Mouse (Mus musculus): ENCODE measurements at regions not wholly inside any gene's neighbourhood (a gene's known extent, or its start where the extent isn't known, plus 50 kb on each side); places are given as distances from the start of the nearest gene placed in this dataset.

DNA sequence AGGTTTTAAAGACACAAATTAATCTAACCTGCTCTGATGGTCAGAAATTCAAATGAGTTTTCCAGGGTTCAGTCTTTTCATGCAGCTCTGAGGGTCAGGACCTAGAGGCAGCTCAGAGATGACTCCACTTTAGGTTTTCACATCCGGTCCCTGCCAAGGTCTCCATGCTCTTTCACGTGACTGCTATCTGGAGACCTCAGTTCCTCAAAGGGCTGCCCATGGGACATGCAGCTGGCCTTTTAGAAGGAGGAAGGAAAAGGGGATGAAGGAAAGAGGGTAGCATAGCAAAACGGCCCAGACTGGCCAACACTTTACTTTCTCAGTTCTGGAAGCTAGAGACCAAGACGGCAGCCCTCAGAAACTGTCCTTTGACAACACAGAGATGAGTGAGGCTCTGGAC lies 276.6 kb downstream of the Nuak1 start:
- peak; percentile 59 for ATAC-seq (ENCODE audit: poor library complexity, severe bottlenecking)

- no peak for ATAC-seq (ENCODE audit: poor library complexity, severe bottlenecking)
Observed at GRCm38 (mm10) chr10:84165832-84166567, 274.4 kb downstream of the Nuak1 start.

- no peak for ATAC-seq (ENCODE audit: poor library complexity, severe bottlenecking)
Observed at GRCm38 (mm10) chr10:84166568-84166905, 273.9 kb downstream of the Nuak1 start.

DNA sequence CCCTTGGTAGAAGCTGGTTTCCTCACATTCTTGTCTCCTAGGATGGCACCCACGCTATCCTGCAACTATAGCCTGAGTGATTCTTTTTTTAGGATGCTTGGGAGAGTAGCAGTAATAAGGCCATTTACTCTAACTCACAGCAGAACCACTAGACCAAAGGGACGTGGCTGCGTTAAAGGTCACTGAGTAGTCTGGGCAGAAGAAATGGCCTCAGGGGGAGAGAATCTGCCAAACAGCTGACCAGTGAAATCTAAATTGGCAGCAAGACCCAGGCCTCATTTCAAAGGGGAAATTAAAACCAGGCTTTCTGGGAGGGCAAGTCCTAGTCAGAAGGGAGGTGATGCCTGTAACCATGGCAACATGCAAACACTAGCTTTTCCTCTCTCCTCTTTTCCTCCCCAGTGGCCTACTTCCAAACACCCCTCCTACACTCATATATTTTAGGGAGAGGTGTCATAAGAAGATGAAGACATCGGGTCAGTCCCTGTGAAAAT lies 267.5 kb downstream of the Nuak1 start:
- ATAC-seq (ENCODE audit: poor library complexity, severe bottlenecking) = no peak

DNA sequence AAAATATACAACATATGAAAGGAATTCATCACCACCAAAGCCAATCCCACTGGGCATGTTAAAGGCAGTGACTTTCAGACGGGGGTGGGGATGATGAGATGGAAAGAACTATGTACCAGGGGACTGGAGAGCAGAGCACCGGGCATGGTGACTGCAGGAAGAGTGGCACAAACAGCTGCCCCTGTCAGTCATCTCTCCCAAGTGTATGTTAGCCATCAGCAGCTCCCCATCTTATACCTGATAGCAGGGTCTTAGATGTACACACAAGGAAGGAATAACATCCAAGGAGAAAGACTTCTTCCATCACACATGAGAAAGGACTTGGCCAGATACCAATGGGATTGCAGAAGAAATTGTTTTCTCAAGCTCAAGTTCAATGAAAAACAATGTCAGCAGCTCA lies 257.2 kb downstream of the Nuak1 start:
- no peak for ATAC-seq (ENCODE audit: poor library complexity, severe bottlenecking)

GRCm38 (mm10) chr10:84186466-84186865 lies 253.9 kb downstream of the Nuak1 start:
- ATAC-seq (ENCODE audit: poor library complexity, severe bottlenecking) = no peak

DNA sequence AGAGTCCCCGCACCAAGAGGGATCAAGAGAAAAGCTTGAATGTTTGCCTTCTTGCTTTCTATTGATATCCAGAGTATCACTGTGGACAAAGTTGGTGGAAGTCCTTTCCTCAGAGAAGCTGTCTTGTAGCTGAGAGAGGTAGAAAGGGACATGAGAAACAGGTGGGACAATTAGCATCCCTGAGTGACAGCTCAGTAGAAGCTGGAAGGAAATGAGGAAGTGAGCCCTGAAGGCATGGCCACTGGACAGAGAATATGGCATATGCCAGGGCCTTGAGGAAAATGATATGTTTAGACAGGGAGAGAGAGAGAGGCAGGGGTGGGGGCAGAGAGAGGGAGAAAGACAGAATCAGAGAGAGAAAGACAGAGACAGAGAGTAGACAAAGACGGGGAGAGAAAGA lies 241.4 kb downstream of the Nuak1 start:
- no peak for ATAC-seq (ENCODE audit: poor library complexity, severe bottlenecking)

DNA sequence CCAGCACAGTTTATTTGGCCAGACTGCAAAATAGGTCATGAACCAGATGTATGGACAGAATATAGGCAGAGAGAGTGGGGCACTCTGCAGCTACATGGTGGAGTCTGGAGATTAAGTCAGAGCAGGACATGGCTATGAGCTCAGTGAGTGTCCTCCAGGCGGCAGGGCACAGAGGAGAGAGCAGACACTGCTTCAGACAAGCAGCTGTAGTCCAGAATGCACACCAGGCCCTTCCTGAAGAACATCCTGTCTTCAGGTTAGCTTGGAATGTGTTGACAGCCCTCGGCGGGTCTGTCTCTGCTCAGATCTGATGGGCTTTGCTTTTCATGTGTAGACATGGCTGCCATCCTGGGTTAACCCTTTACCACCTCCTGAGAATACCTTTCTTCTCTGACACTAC lies 238.6 kb downstream of the Nuak1 start:
- ATAC-seq (ENCODE audit: poor library complexity, severe bottlenecking) = no peak

GRCm38 (mm10) chr10:84212096-84212785 lies 228.2 kb downstream of the Nuak1 start:
- ATAC-seq (ENCODE audit: poor library complexity, severe bottlenecking) = no peak

GRCm38 (mm10) chr10:84214812-84215211 lies 225.6 kb downstream of the Nuak1 start:
- ATAC-seq (ENCODE audit: poor library complexity, severe bottlenecking) = no peak

DNA sequence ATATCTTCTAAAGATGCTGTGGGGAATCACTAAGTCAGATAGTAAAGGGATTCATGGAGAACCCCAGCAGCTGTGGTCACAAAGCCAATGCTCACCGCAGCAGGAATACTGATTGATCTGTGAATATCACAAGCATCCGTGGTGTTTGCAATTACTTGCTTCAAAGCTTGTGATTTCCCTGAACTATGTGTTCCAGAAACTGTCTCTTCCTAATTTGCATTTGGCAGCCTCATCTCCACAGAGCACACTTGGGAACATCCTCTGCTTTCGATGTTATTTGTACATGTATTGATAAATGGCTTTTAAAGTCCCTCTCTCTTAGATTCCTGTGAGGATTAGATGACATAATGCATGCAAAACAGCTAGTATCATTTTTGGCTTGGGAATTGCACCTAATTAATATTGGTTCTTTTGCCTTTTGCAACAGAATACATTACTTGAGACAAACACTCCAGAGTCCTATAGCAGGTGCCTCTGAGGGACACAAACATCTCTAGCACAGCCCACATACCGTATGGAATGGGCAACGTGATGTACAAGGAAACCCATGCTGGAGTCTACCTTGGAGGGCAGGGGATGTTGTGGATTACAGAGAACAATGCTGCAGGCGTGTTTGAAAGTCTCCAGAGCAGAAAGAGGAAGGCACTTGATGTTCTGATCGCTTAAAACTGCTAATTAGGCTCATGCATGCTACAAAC lies 211.0 kb downstream of the Nuak1 start:
- ATAC-seq (ENCODE audit: poor library complexity, severe bottlenecking) = no peak

DNA sequence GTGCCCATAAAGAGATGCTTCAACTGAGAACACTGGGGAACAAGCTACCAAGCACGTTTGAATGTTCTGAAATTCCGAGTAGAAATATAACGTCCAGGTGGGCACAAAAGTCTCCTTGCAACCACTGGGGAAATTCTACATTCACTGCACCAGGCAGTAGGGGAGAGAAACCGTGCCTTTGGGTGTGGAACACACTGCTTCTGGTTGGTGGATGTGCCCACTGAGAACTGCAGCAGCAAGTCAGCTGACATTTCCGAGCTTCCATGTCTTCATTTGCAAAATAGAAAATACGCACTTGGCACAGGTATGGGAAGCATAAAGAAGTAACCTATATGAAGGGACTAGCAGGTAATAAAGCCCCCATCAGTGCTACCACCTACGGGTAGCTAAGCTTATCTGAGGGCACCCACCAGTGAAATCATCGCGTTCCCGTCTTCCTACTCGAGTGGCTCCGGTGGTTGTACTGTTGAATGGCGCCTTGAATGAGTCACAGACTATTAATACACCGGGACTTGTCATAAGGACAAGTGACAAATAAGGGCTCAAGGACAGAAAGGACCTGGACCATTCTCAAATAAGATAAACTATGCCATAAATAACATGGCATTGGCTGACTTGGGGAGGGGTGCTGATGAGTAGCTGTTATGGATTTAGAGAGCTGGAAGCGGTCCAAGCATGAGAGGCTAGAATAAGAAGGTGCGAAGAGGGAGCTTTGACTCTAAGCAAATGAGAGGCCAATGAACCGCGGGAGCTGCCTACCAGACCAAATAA lies 210.2 kb downstream of the Nuak1 start:
- ATAC-seq (ENCODE audit: poor library complexity, severe bottlenecking) = no peak

DNA sequence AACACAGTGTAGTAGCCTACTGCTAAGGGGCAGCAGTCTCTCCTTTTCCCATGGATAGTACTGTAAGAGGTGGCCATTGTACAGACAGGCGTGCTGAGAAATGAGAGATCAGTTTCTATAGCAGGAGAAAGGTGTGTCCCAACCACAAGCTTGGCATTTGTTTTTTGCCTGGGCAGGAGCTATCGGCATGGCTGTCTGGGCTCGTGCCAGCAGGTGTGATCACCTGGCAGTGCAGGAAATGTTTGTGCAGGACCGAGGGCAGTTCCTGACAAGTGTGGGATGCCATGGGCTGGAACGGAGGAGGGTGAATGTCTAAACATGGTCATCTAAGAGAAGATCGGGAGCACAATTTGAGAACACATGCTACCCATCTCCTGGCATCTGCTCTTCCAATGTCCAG lies 205.4 kb downstream of the Nuak1 start:
- ATAC-seq (ENCODE audit: poor library complexity, severe bottlenecking) = no peak

DNA sequence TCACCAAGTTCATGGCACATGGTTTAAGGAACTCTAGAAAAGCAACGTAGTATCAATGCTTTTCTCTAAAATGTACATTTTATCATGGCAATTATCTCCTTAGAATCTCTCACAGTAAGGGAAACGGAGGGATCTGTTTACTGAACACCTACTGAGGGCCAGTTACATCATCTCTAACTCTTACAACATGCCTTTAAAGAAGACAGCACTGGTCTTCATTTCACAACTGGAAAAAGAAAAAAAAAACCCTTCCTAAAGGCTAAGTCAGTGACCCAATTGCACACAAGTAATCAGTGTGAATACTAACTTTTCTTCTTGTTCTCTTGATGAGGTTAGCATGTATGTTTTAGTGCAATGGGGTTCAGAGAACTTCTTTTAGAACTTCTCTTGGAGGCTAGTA lies 204.2 kb downstream of the Nuak1 start:
- peak; percentile 59; the same call in 1 of the 2 replicates for ATAC-seq (ENCODE audit: poor library complexity, severe bottlenecking)

DNA sequence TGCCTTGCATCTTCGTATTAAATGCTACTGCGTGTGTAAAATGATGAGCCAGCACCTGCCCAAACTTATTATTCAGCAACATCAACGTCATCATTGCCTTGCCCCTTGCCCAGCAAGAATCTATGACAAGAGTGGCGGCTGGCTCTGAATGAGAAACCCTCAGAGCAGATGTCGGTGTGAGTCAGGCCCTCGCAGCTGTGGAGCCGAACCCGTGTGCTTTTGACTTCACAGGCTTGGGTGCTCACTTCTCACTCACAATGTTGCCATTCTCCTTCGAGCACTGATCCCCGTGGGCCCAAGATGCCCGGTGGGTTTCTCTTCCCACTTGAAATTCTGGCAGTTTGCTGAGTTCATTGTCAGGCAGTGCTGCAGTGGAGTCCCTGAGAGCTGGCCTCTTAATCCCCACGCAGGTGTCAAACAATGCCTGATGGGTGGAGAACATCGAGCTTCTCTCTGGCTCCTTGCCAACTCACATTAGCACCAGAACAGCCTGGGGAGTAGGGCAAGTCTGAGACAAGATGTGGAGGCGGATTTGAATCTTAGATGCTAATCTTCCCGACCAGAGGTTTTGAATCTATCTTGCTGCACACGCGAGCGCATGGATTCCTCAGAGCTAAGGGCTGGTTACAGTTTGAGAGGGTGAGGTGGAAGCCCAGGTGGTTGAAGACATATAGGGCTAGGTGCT lies 202.0 kb downstream of the Nuak1 start:
- no peak for ATAC-seq (ENCODE audit: poor library complexity, severe bottlenecking)

- ATAC-seq (ENCODE audit: poor library complexity, severe bottlenecking) = no peak
Observed at GRCm38 (mm10) chr10:84243283-84243682, 197.1 kb downstream of the Nuak1 start.

GRCm38 (mm10) chr10:84249346-84249745 lies 191.1 kb downstream of the Nuak1 start:
- no peak for ATAC-seq (ENCODE audit: poor library complexity, severe bottlenecking)

DNA sequence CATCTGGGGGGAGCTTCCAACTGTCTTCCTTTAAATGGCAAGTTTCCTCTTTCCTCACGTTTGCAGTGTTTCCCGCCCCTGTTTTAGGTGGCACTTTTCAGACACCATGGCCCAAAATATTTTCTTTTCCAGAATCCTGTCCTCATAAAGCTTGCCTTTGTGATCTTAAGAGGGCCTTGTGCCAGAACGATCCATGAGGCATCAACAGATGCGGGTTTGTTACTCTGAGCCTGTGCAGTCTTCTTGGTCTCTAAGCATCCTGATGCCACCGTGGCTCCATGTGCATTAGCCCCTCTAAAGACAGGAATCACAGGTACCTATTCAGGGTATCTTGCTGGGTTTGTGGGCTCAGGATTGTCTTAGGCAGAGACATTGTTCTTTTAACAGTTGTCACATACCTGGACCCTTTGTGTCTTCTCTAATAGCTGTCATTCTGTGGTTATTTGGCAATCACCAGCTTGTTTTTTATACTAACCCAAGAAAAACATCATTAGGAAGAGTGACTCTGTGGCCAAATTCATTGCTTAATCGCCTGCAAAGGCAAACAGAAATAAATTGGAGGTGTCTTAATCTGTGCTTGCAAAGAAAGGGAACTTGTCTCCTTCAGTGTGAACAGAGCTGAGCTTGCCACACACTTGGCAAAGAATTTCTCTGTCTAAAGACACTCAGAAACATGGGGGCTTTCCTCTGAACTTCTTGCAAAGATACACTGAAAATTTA lies 179.3 kb downstream of the Nuak1 start:
- ATAC-seq (ENCODE audit: poor library complexity, severe bottlenecking) = peak; percentile 72

- no peak for ATAC-seq (ENCODE audit: poor library complexity, severe bottlenecking)
Observed at GRCm38 (mm10) chr10:84262943-84263342, 177.5 kb downstream of the Nuak1 start.

All from megakaryocyte, adult 5-6 weeks (primary cell).